Mouse (Mus musculus): ENCODE measurements at regions not wholly inside any gene's neighbourhood (a gene's known extent, or its start where the extent isn't known, plus 50 kb on each side); places are given as distances from the start of the nearest gene placed in this dataset.

DNA sequence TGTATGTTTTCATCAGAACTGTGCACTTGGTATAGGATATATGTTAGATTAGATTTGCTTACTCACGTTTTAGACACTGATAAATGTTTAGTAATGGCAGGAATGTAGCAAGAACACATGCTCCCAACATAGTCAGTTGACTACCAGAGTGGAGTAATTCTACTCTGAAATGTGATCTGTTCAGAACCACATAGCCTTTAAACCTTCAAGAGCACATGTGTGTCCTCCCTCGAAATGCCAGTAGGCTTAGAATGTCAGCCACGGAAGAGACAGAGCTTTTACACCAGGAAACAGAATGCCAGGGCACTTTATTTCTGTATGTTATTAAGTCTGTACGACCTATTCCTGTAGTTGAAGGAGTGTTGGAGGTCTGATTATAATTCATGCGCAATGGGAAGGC lies 51.3 kb upstream of the Cd28 start:
- Histone ChIP-seq H3K4me3 (ENCODE audit: insufficient read depth, low read length) (no peak overlapping the region), H3K27ac (ENCODE audit: insufficient read depth, low read depth, low read length) (no peak overlapping the region), H3K4me1 (ENCODE audit: control insufficient read depth, insufficient read depth, low read length) (peaks cover 13% of the 10 kb centered on the region)
- TF ChIP-seq CTCF (IDR thresholded peaks at IDR 0.05; ENCODE audit: low read depth, low read length) (no peak), POLR2A (IDR thresholded peaks at IDR 0.05; ENCODE audit: borderline replicate concordance, low read depth, low read length) (no peak)

- peak overlapping the region; percentile 42; the same call in 1 of the 2 replicates for H3K27ac ChIP-seq (ENCODE audit: insufficient read depth, low read depth, low read length)
- TF ChIP-seq CTCF (IDR thresholded peaks at IDR 0.05; ENCODE audit: low read depth, low read length) (no peak), POLR2A (IDR thresholded peaks at IDR 0.05; ENCODE audit: borderline replicate concordance, low read depth, low read length) (no peak)
- peaks cover 22% of the 10 kb centered on the region for H3K4me1 ChIP-seq (ENCODE audit: control insufficient read depth, insufficient read depth, low read length)
- no peak overlapping the region for H3K4me3 ChIP-seq (ENCODE audit: insufficient read depth, low read length)
Observed at GRCm38 (mm10) chr1:60662301-60662986, 54.2 kb upstream of the Cd28 start.

- Histone ChIP-seq H3K4me1 (ENCODE audit: control insufficient read depth, insufficient read depth, low read length) (peaks cover 27% of the 10 kb centered on the region), H3K4me3 (ENCODE audit: insufficient read depth, low read length) (no peak overlapping the region), H3K27ac (ENCODE audit: insufficient read depth, low read depth, low read length) (no peak overlapping the region)
- no peak for TF ChIP-seq POLR2A (IDR thresholded peaks at IDR 0.05; ENCODE audit: borderline replicate concordance, low read depth, low read length)
- no peak for TF ChIP-seq CTCF (IDR thresholded peaks at IDR 0.05; ENCODE audit: low read depth, low read length)
Observed at GRCm38 (mm10) chr1:60661857-60662256, 54.7 kb upstream of the Cd28 start.

DNA sequence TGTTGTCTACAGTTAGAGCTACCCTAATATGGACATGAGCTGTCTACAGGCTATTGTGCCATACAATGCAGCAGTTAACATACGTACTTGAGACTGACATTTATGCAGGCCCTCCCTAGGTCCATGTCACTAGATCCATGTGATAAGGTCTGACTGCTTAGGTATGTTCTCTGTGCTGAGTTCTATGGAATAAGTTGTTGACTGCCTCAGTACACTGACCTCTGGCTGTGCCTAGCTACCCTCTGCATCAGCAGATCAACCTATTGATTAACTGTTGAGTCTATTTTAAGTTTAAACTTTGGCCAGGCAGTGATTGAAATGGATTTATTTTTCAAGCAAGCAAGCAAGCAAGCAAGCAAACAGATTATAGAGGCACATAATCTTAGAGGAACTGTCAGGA lies 57.0 kb upstream of the Cd28 start:
- Histone ChIP-seq H3K4me3 (ENCODE audit: insufficient read depth, low read length) (no peak overlapping the region), H3K4me1 (ENCODE audit: control insufficient read depth, insufficient read depth, low read length) (peaks cover 29% of the 10 kb centered on the region), H3K27ac (ENCODE audit: insufficient read depth, low read depth, low read length) (no peak overlapping the region)
- TF ChIP-seq CTCF (IDR thresholded peaks at IDR 0.05; ENCODE audit: low read depth, low read length) (no peak), POLR2A (IDR thresholded peaks at IDR 0.05; ENCODE audit: borderline replicate concordance, low read depth, low read length) (no peak)

- H3K4me3 ChIP-seq (ENCODE audit: insufficient read depth, low read length) = no peak overlapping the region
- H3K4me1 ChIP-seq (ENCODE audit: control insufficient read depth, insufficient read depth, low read length) = peaks cover 29% of the 10 kb centered on the region
- H3K27ac ChIP-seq (ENCODE audit: insufficient read depth, low read depth, low read length) = no peak overlapping the region
- no peak for TF ChIP-seq CTCF (IDR thresholded peaks at IDR 0.05; ENCODE audit: low read depth, low read length)
Observed at GRCm38 (mm10) chr1:60659041-60659440, 57.6 kb upstream of the Cd28 start.

DNA sequence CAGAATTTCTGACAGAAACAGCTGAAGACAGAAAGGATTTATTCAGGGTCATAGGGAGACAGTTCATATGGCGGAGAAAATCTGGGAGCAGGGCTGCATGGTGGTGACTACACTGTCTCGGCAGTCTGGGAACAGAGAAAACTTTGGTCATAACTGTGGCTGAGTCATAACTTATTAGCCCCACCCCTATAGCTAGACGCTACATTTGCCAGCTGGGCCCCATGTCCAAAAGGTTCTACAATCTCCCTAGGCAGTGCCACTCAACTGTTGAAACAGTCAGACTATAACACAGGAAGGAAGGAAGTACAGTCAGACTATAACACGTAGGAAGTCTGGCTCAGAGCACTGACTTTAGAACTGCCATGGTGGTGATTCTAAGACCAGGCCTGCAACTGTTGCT lies 58.2 kb upstream of the Cd28 start:
- Histone ChIP-seq H3K27ac (ENCODE audit: insufficient read depth, low read depth, low read length) (no peak overlapping the region), H3K4me1 (ENCODE audit: control insufficient read depth, insufficient read depth, low read length) (peaks cover 29% of the 10 kb centered on the region), H3K4me3 (ENCODE audit: insufficient read depth, low read length) (no peak overlapping the region)
- no peak for TF ChIP-seq POLR2A (IDR thresholded peaks at IDR 0.05; ENCODE audit: borderline replicate concordance, low read depth, low read length)
- TF ChIP-seq CTCF (IDR thresholded peaks at IDR 0.05; ENCODE audit: low read depth, low read length) = no peak

DNA sequence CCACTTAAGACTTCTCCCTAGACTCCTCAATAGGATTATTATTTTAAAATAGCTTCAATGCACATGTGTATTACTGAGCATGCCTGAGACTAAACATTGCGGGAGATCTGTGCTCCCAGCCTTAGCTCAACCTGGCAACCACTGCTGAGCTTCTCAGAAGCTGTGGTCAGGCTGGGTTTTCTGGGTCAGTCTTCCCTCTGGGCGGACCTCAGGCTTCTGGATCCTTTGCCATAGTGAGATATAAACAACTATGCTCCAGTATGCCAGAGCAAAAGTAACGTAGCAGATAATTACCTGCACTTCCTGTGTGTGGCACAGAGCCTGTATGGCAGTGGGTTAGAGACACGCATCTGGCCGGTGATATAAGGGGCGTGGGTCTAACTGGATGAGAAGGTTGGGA lies 59.1 kb upstream of the Cd28 start:
- H3K4me3 ChIP-seq (ENCODE audit: insufficient read depth, low read length) = no peak overlapping the region
- H3K4me1 ChIP-seq (ENCODE audit: control insufficient read depth, insufficient read depth, low read length) = peaks cover 29% of the 10 kb centered on the region
- H3K27ac ChIP-seq (ENCODE audit: insufficient read depth, low read depth, low read length) = peak overlapping the region; percentile 49; the same call in 1 of the 2 replicates
- TF ChIP-seq CTCF (IDR thresholded peaks at IDR 0.05; ENCODE audit: low read depth, low read length) (no peak), POLR2A (IDR thresholded peaks at IDR 0.05; ENCODE audit: borderline replicate concordance, low read depth, low read length) (no peak)

DNA sequence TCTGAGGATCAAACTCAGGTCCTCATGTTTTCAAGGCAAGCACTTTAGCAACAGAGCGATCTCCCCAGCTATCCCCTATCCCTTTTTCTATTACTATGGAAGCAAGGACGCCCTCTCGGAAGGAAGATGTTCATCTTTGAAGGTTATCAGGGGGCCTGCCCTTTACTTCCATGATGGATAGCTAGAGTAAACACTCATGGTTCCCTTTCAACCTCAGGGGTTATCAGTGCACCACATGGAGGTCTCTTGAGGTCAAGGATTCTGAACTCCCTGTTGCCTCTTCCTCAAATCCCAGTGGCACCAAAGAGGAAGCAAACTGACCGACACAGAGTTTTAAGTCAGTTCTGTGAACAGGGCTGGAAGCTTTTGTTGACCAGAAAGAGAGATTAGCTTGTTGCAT lies 59.6 kb upstream of the Cd28 start:
- H3K27ac ChIP-seq (ENCODE audit: insufficient read depth, low read depth, low read length) = peak overlapping the region; percentile 49; the same call in 1 of the 2 replicates
- no peak for TF ChIP-seq POLR2A (IDR thresholded peaks at IDR 0.05; ENCODE audit: borderline replicate concordance, low read depth, low read length)
- no peak for TF ChIP-seq CTCF (IDR thresholded peaks at IDR 0.05; ENCODE audit: low read depth, low read length)
- H3K4me1 ChIP-seq (ENCODE audit: control insufficient read depth, insufficient read depth, low read length) = peaks cover 29% of the 10 kb centered on the region
- no peak overlapping the region for H3K4me3 ChIP-seq (ENCODE audit: insufficient read depth, low read length)

DNA sequence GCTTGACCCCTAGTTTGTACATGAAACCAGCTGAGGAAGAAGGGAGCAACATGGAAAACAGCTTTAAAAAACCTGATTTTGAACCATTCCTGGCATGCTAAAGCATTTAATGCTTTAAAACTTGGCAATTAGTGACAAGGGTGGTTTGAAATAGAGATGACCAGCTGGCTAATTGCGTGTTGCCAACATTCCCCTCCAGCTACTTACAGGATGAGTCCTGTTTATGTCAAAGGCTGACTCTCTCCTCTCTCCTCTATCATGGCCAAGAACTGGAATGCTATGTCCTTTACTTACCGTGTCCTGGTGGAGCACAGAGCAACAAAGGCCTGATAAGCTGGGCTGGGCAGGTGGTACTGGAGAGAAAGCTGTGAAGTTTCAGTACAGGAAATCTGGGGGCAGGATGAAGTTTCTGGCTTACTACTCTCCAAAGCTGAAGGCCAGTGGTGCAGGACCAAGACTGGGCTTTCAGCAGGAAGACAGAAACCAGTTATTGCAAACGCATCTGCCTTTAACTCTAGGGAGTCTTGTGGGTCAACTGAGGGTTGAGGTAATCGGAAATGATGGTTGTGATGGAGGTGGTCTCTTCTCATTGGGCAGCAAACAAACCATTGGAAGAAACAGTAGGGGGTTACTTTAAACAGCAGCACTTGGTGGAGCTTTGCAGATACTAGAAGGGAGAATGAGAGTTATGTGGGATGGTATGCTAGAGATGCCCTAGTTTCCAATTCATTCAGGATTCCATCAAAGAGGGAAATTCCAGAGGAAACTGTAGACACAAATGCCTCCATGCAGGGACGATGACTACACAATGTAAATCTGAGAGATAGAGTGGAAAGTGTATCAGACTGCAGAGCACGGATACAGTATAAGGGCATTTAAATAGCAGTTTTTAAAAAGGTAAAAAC lies 60.7 kb upstream of the Cd28 start:
- Histone ChIP-seq H3K4me3 (ENCODE audit: insufficient read depth, low read length) (no peak overlapping the region), H3K4me1 (ENCODE audit: control insufficient read depth, insufficient read depth, low read length) (peaks cover 29% of the 10 kb centered on the region), H3K27ac (ENCODE audit: insufficient read depth, low read depth, low read length) (no peak overlapping the region)
- TF ChIP-seq POLR2A (IDR thresholded peaks at IDR 0.05; ENCODE audit: borderline replicate concordance, low read depth, low read length) (no peak), CTCF (IDR thresholded peaks at IDR 0.05; ENCODE audit: low read depth, low read length) (no peak)

DNA sequence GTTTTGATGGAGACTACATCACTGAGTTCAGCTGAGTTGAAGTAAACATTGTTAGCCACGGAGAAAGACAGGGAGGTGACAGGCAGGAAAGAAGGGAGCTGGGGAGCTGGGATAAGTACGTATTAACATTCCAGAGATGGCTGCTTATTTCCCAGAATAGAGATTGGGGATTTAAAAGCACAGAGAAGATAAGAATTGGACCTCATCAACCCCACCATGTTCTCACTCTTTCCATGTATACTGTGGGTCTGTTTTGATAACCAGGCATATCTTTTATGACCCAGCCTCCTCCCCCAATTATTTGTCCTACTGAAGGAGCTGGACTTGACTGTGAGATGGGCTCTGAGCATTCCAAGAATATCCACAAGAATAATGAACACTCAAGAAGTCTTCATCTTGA lies 61.4 kb upstream of the Cd28 start:
- Histone ChIP-seq H3K4me1 (ENCODE audit: control insufficient read depth, insufficient read depth, low read length) (peaks cover 29% of the 10 kb centered on the region), H3K4me3 (ENCODE audit: insufficient read depth, low read length) (no peak overlapping the region), H3K27ac (ENCODE audit: insufficient read depth, low read depth, low read length) (no peak overlapping the region)
- TF ChIP-seq CTCF (IDR thresholded peaks at IDR 0.05; ENCODE audit: low read depth, low read length) (no peak), POLR2A (IDR thresholded peaks at IDR 0.05; ENCODE audit: borderline replicate concordance, low read depth, low read length) (no peak)

Measured in bone marrow macrophage, adult 2 months (primary cell).